Mouse (Mus musculus): ENCODE results near the gene Mymk. TPM values are rescaled to one million over a fixed set of nuclear protein-coding genes. Genes with fewer than 3 reads are reported as not detected.

The Mymk gene
- total RNA-seq (2021): under 1 TPM in 1 of 2 experiments, not detected in 1; 0.75 TPM
- long read RNA-seq, experiment 1, partial matches to known transcripts: 0 of 1 reads
- long read RNA-seq, experiment 1, other reads (novel, unspliced or antisense): 0 of 1 reads
- long read RNA-seq, experiment 2: 0 reads

DNA sequence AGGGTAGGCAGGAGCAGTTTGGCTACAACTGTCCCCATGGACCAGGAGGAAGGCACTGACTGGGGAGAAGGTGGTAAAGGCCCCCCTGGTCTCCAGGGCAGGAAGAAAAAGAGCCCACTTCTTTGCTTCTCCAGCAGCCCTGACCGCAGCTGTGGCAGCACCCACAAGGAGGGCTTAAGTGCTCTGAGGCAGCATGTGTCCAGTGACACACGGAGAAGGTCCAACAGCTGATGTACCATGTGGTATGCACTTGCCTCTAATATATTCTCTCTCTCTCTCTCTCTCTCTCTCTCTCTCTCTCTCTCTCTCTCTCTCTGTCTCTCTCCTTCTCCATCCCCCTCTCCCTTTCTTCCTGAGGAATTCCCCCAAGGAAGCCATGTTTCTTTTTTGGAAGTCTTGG is at the start of gene Mymk:
Gene Mymk (minus strand): TSS at position 202 of the 400 bp plus-strand sequence.
- intact Hi-C loops (cut with DNase I): no loop called here
- no peak within 1 kb of the TSS for H3K4me3 ChIP-seq
- DNase-seq (ENCODE audit: extremely low spot score in 1 of 2, low spot score in 2 of 2): no peak
- no peak for TF ChIP-seq CTCF (IDR thresholded peaks at IDR 0.05)
- 0 out of 2 replicates have a peak within 1 kb of the TSS, but pooled peaks have one; percentile 54 for H3K27ac ChIP-seq

GRCm38 (mm10) chr2:27120241-27120641 is 48.3 kb upstream of the Mymk start:
- no peak overlapping the region for H3K4me3 ChIP-seq
- no peak for DNase-seq (ENCODE audit: extremely low spot score in 1 of 2, low spot score in 2 of 2)
- TF ChIP-seq CTCF (IDR thresholded peaks at IDR 0.05): no peak
- no peak overlapping the region for H3K27ac ChIP-seq
- intact Hi-C loops (cut with DNase I): no loop called here

DNA sequence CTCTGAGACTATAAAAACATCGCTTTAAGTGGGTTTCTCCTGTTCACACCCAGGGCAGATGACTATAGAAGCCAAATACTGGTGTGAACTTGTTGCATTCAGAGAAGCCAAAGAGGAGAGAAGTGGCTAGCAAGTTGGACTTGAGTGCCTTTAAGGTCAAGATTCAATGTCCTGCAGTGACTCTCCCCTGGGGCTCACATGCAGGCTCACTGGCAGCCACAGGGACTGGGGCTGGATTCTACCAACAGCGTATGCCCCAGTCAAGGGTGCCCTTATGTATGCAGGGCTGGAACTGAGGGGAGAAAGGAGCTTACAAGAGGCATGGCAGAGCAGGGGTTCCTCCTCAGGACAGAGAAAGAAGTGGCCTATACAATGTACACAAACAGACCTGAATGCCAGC is 47.8 kb upstream of the Mymk start:
- Histone ChIP-seq H3K4me3 (no peak overlapping the region), H3K27ac (no peak overlapping the region)
- DNase-seq (ENCODE audit: extremely low spot score in 1 of 2, low spot score in 2 of 2): no peak
- intact Hi-C loops (cut with DNase I): no loop called here
- TF ChIP-seq CTCF (IDR thresholded peaks at IDR 0.05): no peak

- Histone ChIP-seq H3K27ac (no peak overlapping the region), H3K4me3 (no peak overlapping the region)
- intact Hi-C loops (cut with DNase I): no loop called here
- TF ChIP-seq CTCF (IDR thresholded peaks at IDR 0.05): no peak
- no peak for DNase-seq (ENCODE audit: extremely low spot score in 1 of 2, low spot score in 2 of 2)
Observed at GRCm38 (mm10) chr2:27118452-27118851, 46.5 kb upstream of the Mymk start.

GRCm38 (mm10) chr2:27114169-27114568 is 42.2 kb upstream of the Mymk start:
- intact Hi-C loops (cut with DNase I): no loop called here
- no peak overlapping the region for H3K27ac ChIP-seq
- TF ChIP-seq CTCF (IDR thresholded peaks at IDR 0.05): no peak
- H3K4me3 ChIP-seq: no peak overlapping the region
- no peak for DNase-seq (ENCODE audit: extremely low spot score in 1 of 2, low spot score in 2 of 2)

- DNase-seq (ENCODE audit: extremely low spot score in 1 of 2, low spot score in 2 of 2): no peak
- Histone ChIP-seq H3K27ac (peak overlapping the region; percentile 18; the same call in 1 of the 2 replicates), H3K4me3 (no peak overlapping the region)
- TF ChIP-seq CTCF (IDR thresholded peaks at IDR 0.05): no peak
- intact Hi-C loops (cut with DNase I): no loop called here
Observed at GRCm38 (mm10) chr2:27112585-27112984, 40.6 kb upstream of the Mymk start.

GRCm38 (mm10) chr2:27109052-27109451 is 37.1 kb upstream of the Mymk start:
- TF ChIP-seq CTCF (IDR thresholded peaks at IDR 0.05): no peak
- intact Hi-C loops (cut with DNase I): no loop called here
- H3K27ac ChIP-seq: no peak overlapping the region; the same call in 1 of the 2 replicates
- DNase-seq (ENCODE audit: extremely low spot score in 1 of 2, low spot score in 2 of 2): no peak
- H3K4me3 ChIP-seq: no peak overlapping the region

DNA sequence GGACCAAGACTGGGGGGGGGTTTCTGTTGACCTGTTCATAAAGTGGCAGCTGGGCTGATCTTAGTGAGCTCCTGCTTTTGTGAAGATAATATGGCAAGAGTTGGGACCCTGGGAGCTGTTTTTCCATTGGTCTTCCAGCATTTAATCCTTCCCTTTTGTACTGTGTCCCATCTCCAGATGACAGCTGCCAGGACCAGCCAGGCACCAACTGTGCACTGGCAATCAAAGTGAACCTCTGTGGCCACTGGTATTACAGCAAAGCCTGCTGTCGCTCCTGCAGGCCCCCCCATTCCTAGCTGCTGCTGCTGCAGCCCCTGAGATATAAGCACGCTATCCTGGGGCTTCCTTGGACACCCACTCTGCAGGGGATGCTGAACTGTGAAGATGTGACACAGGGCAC is 36.2 kb upstream of the Mymk start:
- Histone ChIP-seq H3K27ac (no peak overlapping the region), H3K4me3 (no peak overlapping the region)
- intact Hi-C loops (cut with DNase I): no loop called here
- DNase-seq (ENCODE audit: extremely low spot score in 1 of 2, low spot score in 2 of 2): no peak
- no peak for TF ChIP-seq CTCF (IDR thresholded peaks at IDR 0.05)

- intact Hi-C loops (cut with DNase I): no loop called here
- H3K27ac ChIP-seq: no peak overlapping the region
Observed at GRCm38 (mm10) chr2:27106816-27107215, 34.8 kb upstream of the Mymk start.

DNA sequence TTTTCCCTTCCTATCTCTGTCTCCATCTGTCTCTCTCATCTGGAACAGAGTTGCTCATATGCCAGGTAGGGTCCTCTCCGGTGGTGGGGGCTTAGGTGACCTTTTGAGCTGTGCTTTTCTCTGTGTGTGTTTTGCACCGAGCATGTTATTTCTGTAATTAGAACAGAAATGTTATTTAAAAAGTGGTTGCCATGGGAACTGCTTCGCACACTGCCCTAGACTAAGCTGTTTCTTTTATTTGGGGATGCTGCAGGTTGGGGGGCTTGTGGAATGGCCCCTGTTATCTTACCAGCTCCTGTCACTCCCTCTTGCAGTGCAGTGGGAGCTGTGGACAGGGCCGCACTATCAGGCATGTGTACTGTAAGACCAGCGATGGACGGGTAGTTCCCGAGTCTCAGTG is 31.6 kb upstream of the Mymk start:
- TF ChIP-seq CTCF (IDR thresholded peaks at IDR 0.05): no peak
- no peak for DNase-seq (ENCODE audit: extremely low spot score in 1 of 2, low spot score in 2 of 2)
- H3K27ac ChIP-seq: peak overlapping the region; percentile 84
- intact Hi-C loops (cut with DNase I): no loop called here
- H3K4me3 ChIP-seq: no peak overlapping the region

More at GRCm38 (mm10) chr2:27106816-27107215, 34.8 kb upstream of the Mymk start:
- DNase-seq (ENCODE audit: extremely low spot score in 1 of 2, low spot score in 2 of 2): no peak
- no peak overlapping the region for H3K4me3 ChIP-seq
- no peak for TF ChIP-seq CTCF (IDR thresholded peaks at IDR 0.05)

GRCm38 (mm10) chr2:27097776-27098175 is 25.8 kb upstream of the Mymk start:
- Histone ChIP-seq H3K4me3 (no peak overlapping the region), H3K27ac (peak overlapping the region; percentile 93)
- intact Hi-C loops (cut with DNase I): loop anchor here (5.0 kb wide), 1 partner anchor 70 kb away; the partner anchor contains the start of gene Dbh
- no peak for DNase-seq (ENCODE audit: extremely low spot score in 1 of 2, low spot score in 2 of 2)
- TF ChIP-seq CTCF (IDR thresholded peaks at IDR 0.05): no peak

- Histone ChIP-seq H3K4me3 (no peak overlapping the region), H3K27ac (peak overlapping the region; percentile 93)
- TF ChIP-seq CTCF (IDR thresholded peaks at IDR 0.05): no peak
- intact Hi-C loops (cut with DNase I): loop anchor here (5.0 kb wide), 1 partner anchor 70 kb away; the partner anchor contains the start of gene Dbh
- DNase-seq (ENCODE audit: extremely low spot score in 1 of 2, low spot score in 2 of 2): no peak
Observed at GRCm38 (mm10) chr2:27097241-27097656, 25.3 kb upstream of the Mymk start.

- peak; percentile 64 to 71 for DNase-seq (ENCODE audit: extremely low spot score in 1 of 2, low spot score in 2 of 2)
- intact Hi-C loops (cut with DNase I): loop anchor here (5.0 kb wide), 1 partner anchor 71 kb away; the partner anchor contains the start of gene Dbh
- H3K27ac ChIP-seq: peak overlapping the region; percentile 93
- no peak for TF ChIP-seq CTCF (IDR thresholded peaks at IDR 0.05)
- H3K4me3 ChIP-seq: no peak overlapping the region
Observed at GRCm38 (mm10) chr2:27096341-27096981, 24.5 kb upstream of the Mymk start.

All from left cerebral cortex, adult 2 months (tissue).